8 mouse cellular contexts compared by ENCODE assay signal in the genomic region with DNA sequence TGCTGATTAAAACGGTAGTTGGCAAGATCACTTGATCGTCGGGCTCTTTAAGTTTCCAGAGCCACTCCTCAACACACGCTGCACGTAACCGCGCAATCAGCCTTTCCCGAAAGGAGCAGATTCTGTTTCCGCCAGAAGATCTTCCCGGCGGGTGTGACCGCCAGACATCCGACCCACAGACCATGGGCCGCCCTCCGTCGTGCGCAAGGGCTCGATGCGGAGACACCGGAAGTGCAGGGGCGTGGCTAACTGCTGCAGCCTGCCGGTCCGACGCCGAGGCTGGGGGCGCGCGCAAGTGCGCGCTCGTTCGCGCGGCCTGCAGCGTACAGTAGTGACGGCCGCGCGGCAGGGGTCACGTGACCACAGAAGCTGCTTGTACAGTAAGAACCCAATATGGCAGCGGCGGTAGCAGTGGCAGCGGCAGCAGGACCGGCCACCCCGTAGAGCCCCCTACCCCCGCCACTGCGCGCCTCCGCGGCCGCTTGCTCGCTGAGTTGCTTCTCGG. TPM values are rescaled to one million over a fixed set of nuclear protein-coding genes. Genes with fewer than 3 reads are reported as not detected.
DNase-seq lines count a peak whose midpoint lies in the region; ATAC-seq and TF ChIP-seq lines count a peak whose summit lies in the region.

A gene (plus strand): TSS at position 328 of the 505 bp plus-strand sequence.

- H3K27ac ChIP-seq in forebrain, embryonic 10.5 days: peak within 1 kb of the TSS; percentile 97
- peak within 1 kb of the TSS; percentile 97 for H3K27ac ChIP-seq in heart, embryonic 15.5 days
- peak within 1 kb of the TSS; percentile 96 for H3K27ac ChIP-seq in liver, embryonic 14.5 days
- peak within 1 kb of the TSS; percentile 91 for H3K27ac ChIP-seq in neural tube, embryonic 11.5 days (ENCODE audit: low read depth, low read length)
- H3K27ac ChIP-seq in stomach, postnatal 0 days (replicated peaks): peak within 1 kb of the TSS; percentile 100

- 0 out of 2 replicates have a peak, but pooled peaks have one; percentile 30 for TF ChIP-seq EP300 in liver, embryonic 14.5 days (IDR thresholded peaks at IDR 0.05; ENCODE audit: low read depth)
- no peak for TF ChIP-seq EP300 in stomach, postnatal 0 days (optimal IDR thresholded peaks at IDR 0.05)

- TF ChIP-seq CTCF in liver, embryonic 14.5 days (IDR thresholded peaks at IDR 0.05; ENCODE audit: low read depth): no peak; the same call in 1 of the 2 replicates
- TF ChIP-seq CTCF in stomach, postnatal 0 days (IDR thresholded peaks at IDR 0.05; ENCODE audit: low read depth): peak; percentile 12; the same call in 1 of the 2 replicates

- DNase-seq in CD8-positive naive resting alpha-beta T cell, adult 2 months (ENCODE audit: low read depth in 2 of 2, low spot score in 2 of 2): peak; percentile 97
- peak; percentile 95 for DNase-seq in c-Kit-positive CD71-negative TER-119-negative erythroid progenitor cells, embryonic 14.5 days (ENCODE audit: low read depth)
- DNase-seq in forebrain, embryonic 10.5 days (ENCODE audit: extremely low spot score, low spot score): peak; percentile 97
- DNase-seq in kidney, postnatal 25 days: peak; percentile 100
- DNase-seq in liver, embryonic 14.5 days (ENCODE audit: low read depth in 3 of 3, low spot score in 3 of 3): peak; percentile 97 to 99 (median 98)
- DNase-seq in neural tube, embryonic 11.5 days (ENCODE audit: low spot score): peak; percentile 99
- peak; percentile 100 for DNase-seq in stomach, postnatal 0 days (ENCODE audit: low spot score)

- peak; percentile 93 for ATAC-seq in heart, embryonic 15.5 days (replicated peaks; ENCODE audit: insufficient number of reproducible peaks, insufficient read depth, low FRiP score, low read depth)
- peak; percentile 91 for ATAC-seq in liver, embryonic 14.5 days (ENCODE audit: insufficient read depth)
- ATAC-seq in neural tube, embryonic 11.5 days (ENCODE audit: insufficient read depth, low FRiP score, low TSS enrichment): peak; percentile 95
- peak; percentile 98 for ATAC-seq in stomach, postnatal 0 days (ENCODE audit: low FRiP score, low TSS enrichment)

- WGBS in forebrain, embryonic 10.5 days: under 1% methylated on average over 53 of the region's 53 CpGs
- under 1% methylated on average over 53 of the region's 53 CpGs for WGBS in heart, embryonic 15.5 days
- WGBS in liver, embryonic 14.5 days (ENCODE audit: insufficient replicate concordance): under 1% methylated on average over 53 of the region's 53 CpGs
- under 1% methylated on average over 53 of the region's 53 CpGs for WGBS in neural tube, embryonic 11.5 days
- WGBS in stomach, postnatal 0 days: under 1% methylated on average over 53 of the region's 53 CpGs

- H3K4me2 ChIP-seq in heart, embryonic 15.5 days: peak within 1 kb of the TSS; percentile 68
- peak within 1 kb of the TSS; percentile 97 for H3K4me2 ChIP-seq in liver, embryonic 14.5 days (ENCODE audit: low read depth)
- peak within 1 kb of the TSS; percentile 65 for H3K4me2 ChIP-seq in neural tube, embryonic 11.5 days (ENCODE audit: low read depth)
- H3K4me2 ChIP-seq in stomach, postnatal 0 days (replicated peaks; ENCODE audit: low read depth): peak within 1 kb of the TSS; percentile 68

- H3K9me3 ChIP-seq in forebrain, embryonic 10.5 days: 0 out of 2 replicates have a peak, but pooled peaks cover 2% of the 10 kb centered on the region
- no peaks in the 10 kb centered on the region for H3K9me3 ChIP-seq in heart, embryonic 15.5 days (replicated peaks)
- no peaks in the 10 kb centered on the region for H3K9me3 ChIP-seq in liver, embryonic 14.5 days (ENCODE audit: control insufficient read depth, low read length)
- H3K9me3 ChIP-seq in neural tube, embryonic 11.5 days (ENCODE audit: control insufficient read depth, low read length): no peaks in the 10 kb centered on the region
- no peaks in the 10 kb centered on the region for H3K9me3 ChIP-seq in stomach, postnatal 0 days (ENCODE audit: control insufficient read depth, low read length)

- H3K27me3 ChIP-seq in forebrain, embryonic 10.5 days (ENCODE audit: poor library complexity, severe bottlenecking): no peaks in the 10 kb centered on the region
- H3K27me3 ChIP-seq in heart, embryonic 15.5 days: no peaks in the 10 kb centered on the region
- no peaks in the 10 kb centered on the region for H3K27me3 ChIP-seq in liver, embryonic 14.5 days (ENCODE audit: control insufficient read depth, insufficient read depth, low read length)
- no peaks in the 10 kb centered on the region for H3K27me3 ChIP-seq in neural tube, embryonic 11.5 days (ENCODE audit: control insufficient read depth, insufficient read depth, low read length)
- no peaks in the 10 kb centered on the region for H3K27me3 ChIP-seq in stomach, postnatal 0 days (ENCODE audit: control insufficient read depth, insufficient read depth, low read length)

- peaks cover 32% of the 10 kb centered on the region for H3K36me3 ChIP-seq in forebrain, embryonic 10.5 days (replicated peaks)
- H3K36me3 ChIP-seq in heart, embryonic 15.5 days: no peaks in the 10 kb centered on the region
- H3K36me3 ChIP-seq in liver, embryonic 14.5 days (replicated peaks; ENCODE audit: control insufficient read depth, insufficient read depth, low read depth): peaks cover 4% of the 10 kb centered on the region; the same call in 1 of the 2 replicates
- H3K36me3 ChIP-seq in neural tube, embryonic 11.5 days (ENCODE audit: control insufficient read depth, insufficient read depth, low read length): no peaks in the 10 kb centered on the region
- H3K36me3 ChIP-seq in stomach, postnatal 0 days (ENCODE audit: control insufficient read depth, insufficient read depth, low read length): no peaks in the 10 kb centered on the region

- H3K9ac ChIP-seq in heart, embryonic 15.5 days: peak within 1 kb of the TSS; percentile 95
- H3K9ac ChIP-seq in liver, embryonic 14.5 days (replicated peaks): peak within 1 kb of the TSS; percentile 99
- H3K9ac ChIP-seq in neural tube, embryonic 11.5 days (ENCODE audit: low read length): peak within 1 kb of the TSS; percentile 87
- peak within 1 kb of the TSS; percentile 99 for H3K9ac ChIP-seq in stomach, postnatal 0 days (ENCODE audit: low read length)

- H3K4me1 ChIP-seq in forebrain, embryonic 10.5 days: peaks cover 23% of the 10 kb centered on the region
- peaks cover 28% of the 10 kb centered on the region for H3K4me1 ChIP-seq in heart, embryonic 15.5 days (replicated peaks)
- H3K4me1 ChIP-seq in liver, embryonic 14.5 days (replicated peaks; ENCODE audit: control insufficient read depth in 2 of 2, insufficient read depth in 2 of 2, low read length in 1 of 2): peaks cover 18 to 23% of the 10 kb centered on the region in 2 experiments
- H3K4me1 ChIP-seq in neural tube, embryonic 11.5 days (ENCODE audit: control insufficient read depth, insufficient read depth, low read length): 0 out of 2 replicates have a peak, but pooled peaks cover 3% of the 10 kb centered on the region
- H3K4me1 ChIP-seq in stomach, postnatal 0 days (replicated peaks; ENCODE audit: control insufficient read depth, insufficient read depth): no peaks in the 10 kb centered on the region

- peak within 1 kb of the TSS; percentile 92 for H3K4me3 ChIP-seq in forebrain, embryonic 10.5 days
- H3K4me3 ChIP-seq in heart, embryonic 15.5 days: peak within 1 kb of the TSS; percentile 88
- H3K4me3 ChIP-seq in liver, embryonic 14.5 days (ENCODE audit: insufficient read depth in 1 of 2, low read depth in 2 of 2, low read length in 2 of 2): peak within 1 kb of the TSS; percentile 81 to 93
- H3K4me3 ChIP-seq in neural tube, embryonic 11.5 days (ENCODE audit: low read depth, low read length): peak within 1 kb of the TSS; percentile 82
- peak within 1 kb of the TSS; percentile 98 for H3K4me3 ChIP-seq in stomach, postnatal 0 days (ENCODE audit: low read depth, low read length)

RNA-seq across cellular contexts. Expression of the gene that starts here (rescaled TPM):
- 16.4 and 17.7 TPM in 2 replicates for polyA plus RNA-seq in forebrain, embryonic 10.5 days (2016; fragmentation: Nextera tagmentation; extraction: Ambion mirVana)
- polyA plus RNA-seq in heart, embryonic 15.5 days (2015; fragmentation: Nextera tagmentation; extraction: Ambion mirVana): 14.0 and 14.4 TPM in 2 replicates
- polyA plus RNA-seq in liver, embryonic 14.5 days (2012; rRNA removed): 5.9 and 6.7 TPM in 2 replicates
- polyA plus RNA-seq in liver, embryonic 14.5 days (2014; fragmentation: Nextera tagmentation; extraction: Ambion mirVana): 7.2 and 8.9 TPM in 2 replicates
- polyA plus RNA-seq in neural tube, embryonic 11.5 days (2014; fragmentation: Nextera tagmentation; extraction: Ambion mirVana): 13.6 and 15.1 TPM in 2 replicates
- polyA plus RNA-seq in stomach, postnatal 0 days (2015; fragmentation: Nextera tagmentation; extraction: Ambion mirVana): 6.9 and 8.0 TPM in 2 replicates

Comparison
In these comparisons a context has a peak if more than half of its experiments do, and no peak if none do; other contexts are left out.
1. Peak in every context shown above with its lines: DNase-seq, ATAC-seq, H3K4me3 ChIP-seq and H3K27ac ChIP-seq.